Mouse (Mus musculus): ENCODE data around the gene Nck2. TPM values are rescaled to one million over a fixed set of nuclear protein-coding genes. Genes with fewer than 3 reads are reported as not detected.

Gene Nck2
- total RNA-seq, 1 experiment from 2014 or later = 16.6 TPM

GRCm38 (mm10) chr1:43496051-43496450, 51.7 kb downstream of the Nck2 start:
- ATAC-seq (replicated peaks; ENCODE audit: low read depth, poor library complexity, severe bottlenecking) = no peak

GRCm38 (mm10) chr1:43496993-43497392, 52.6 kb downstream of the Nck2 start:
- no peak for ATAC-seq (replicated peaks; ENCODE audit: low read depth, poor library complexity, severe bottlenecking)

GRCm38 (mm10) chr1:43497951-43498350, 53.6 kb downstream of the Nck2 start:
- no peak for ATAC-seq (replicated peaks; ENCODE audit: low read depth, poor library complexity, severe bottlenecking)

GRCm38 (mm10) chr1:43500121-43500520, 55.7 kb downstream of the Nck2 start:
- peak; percentile 95 for ATAC-seq (replicated peaks; ENCODE audit: low read depth, poor library complexity, severe bottlenecking)

- no peak for ATAC-seq (replicated peaks; ENCODE audit: low read depth, poor library complexity, severe bottlenecking)
Observed at GRCm38 (mm10) chr1:43501143-43501919, 57.0 kb downstream of the Nck2 start.

- ATAC-seq (replicated peaks; ENCODE audit: low read depth, poor library complexity, severe bottlenecking) = no peak
Observed at GRCm38 (mm10) chr1:43501920-43502791, 57.8 kb downstream of the Nck2 start.

- ATAC-seq (replicated peaks; ENCODE audit: low read depth, poor library complexity, severe bottlenecking) = no peak
Observed at GRCm38 (mm10) chr1:43502792-43503146, 58.4 kb downstream of the Nck2 start.

- no peak for ATAC-seq (replicated peaks; ENCODE audit: low read depth, poor library complexity, severe bottlenecking)
Observed at GRCm38 (mm10) chr1:43503261-43503660, 58.9 kb downstream of the Nck2 start.

GRCm38 (mm10) chr1:43503676-43504075, 59.3 kb downstream of the Nck2 start:
- no peak for ATAC-seq (replicated peaks; ENCODE audit: low read depth, poor library complexity, severe bottlenecking)

GRCm38 (mm10) chr1:43504235-43504634, 59.9 kb downstream of the Nck2 start:
- no peak for ATAC-seq (replicated peaks; ENCODE audit: low read depth, poor library complexity, severe bottlenecking)

GRCm38 (mm10) chr1:43506638-43507037, 62.3 kb downstream of the Nck2 start:
- ATAC-seq (replicated peaks; ENCODE audit: low read depth, poor library complexity, severe bottlenecking) = peak; percentile 39

- peak; percentile 17; the same call in 1 of the 2 replicates for ATAC-seq (replicated peaks; ENCODE audit: low read depth, poor library complexity, severe bottlenecking)
Observed at GRCm38 (mm10) chr1:43507809-43508208, 63.4 kb downstream of the Nck2 start.

- ATAC-seq (replicated peaks; ENCODE audit: low read depth, poor library complexity, severe bottlenecking) = no peak
Observed at GRCm38 (mm10) chr1:43511256-43511655, 66.9 kb downstream of the Nck2 start.

- no peak for ATAC-seq (replicated peaks; ENCODE audit: low read depth, poor library complexity, severe bottlenecking)
Observed at GRCm38 (mm10) chr1:43511667-43512066, 67.3 kb downstream of the Nck2 start.

- no peak for ATAC-seq (replicated peaks; ENCODE audit: low read depth, poor library complexity, severe bottlenecking)
Observed at GRCm38 (mm10) chr1:43517405-43517804, 73.0 kb downstream of the Nck2 start.

- peak; percentile 65 for ATAC-seq (replicated peaks; ENCODE audit: low read depth, poor library complexity, severe bottlenecking)
Observed at GRCm38 (mm10) chr1:43520216-43520988, 76.0 kb downstream of the Nck2 start.

GRCm38 (mm10) chr1:43520989-43521371, 76.6 kb downstream of the Nck2 start:
- peak; percentile 91 for ATAC-seq (replicated peaks; ENCODE audit: low read depth, poor library complexity, severe bottlenecking)

GRCm38 (mm10) chr1:43521512-43521911, 77.1 kb downstream of the Nck2 start:
- ATAC-seq (replicated peaks; ENCODE audit: low read depth, poor library complexity, severe bottlenecking) = peak; percentile 22; the same call in 1 of the 2 replicates

- no peak for ATAC-seq (replicated peaks; ENCODE audit: low read depth, poor library complexity, severe bottlenecking)
Observed at GRCm38 (mm10) chr1:43521950-43522349, 77.6 kb downstream of the Nck2 start.

- ATAC-seq (replicated peaks; ENCODE audit: low read depth, poor library complexity, severe bottlenecking) = no peak
Observed at GRCm38 (mm10) chr1:43522976-43523375, 78.6 kb downstream of the Nck2 start.

Data from common myeloid progenitor, adult 5-6 weeks (primary cell).